Mouse (Mus musculus) heart, postnatal 0 days (tissue): ENCODE measurements around the gene Sebox.

ENCODE experiments used
- CTCF ChIP-seq: IDR thresholded peaks from 2 replicates; pipeline ENCODE4 v1.5.1; 2016; ENCODE audit warnings: antibody characterized with exemption, control low read depth, low read depth
- EP300 ChIP-seq: IDR thresholded peaks from 2 replicates; pipeline ENCODE4 v1.6.1; 2016; ENCODE audit warnings: antibody characterized with exemption, low read depth

GRCm38 (mm10) chr11:78458740-78459139 lies 44.5 kb upstream of the Sebox start:
- TF ChIP-seq CTCF (no peak), EP300 (no peak)
